Mouse (Mus musculus): ENCODE data around the gene Gm6583. TPM values are rescaled to one million over a fixed set of nuclear protein-coding genes. Genes with fewer than 3 reads are reported as not detected.
"Not testable (repeated sequence)": the region's sequence is repeated elsewhere in the genome, so short reads cannot be mapped to it uniquely, and the experiment has no call there.

Gene Gm6583
- total RNA-seq, 4 experiments from 2014 or later = not detected

- DNase-seq (ENCODE audit: low spot score in 2 of 2) = peak; percentile 94 to 96
Measured at GRCm38 (mm10) chr5:112325546-112326445, 30.0 kb downstream of the Gm6583 start, which contains the start of gene Tfip11. Tfip11 (plus strand) TSS chr5:112326358.

DNA sequence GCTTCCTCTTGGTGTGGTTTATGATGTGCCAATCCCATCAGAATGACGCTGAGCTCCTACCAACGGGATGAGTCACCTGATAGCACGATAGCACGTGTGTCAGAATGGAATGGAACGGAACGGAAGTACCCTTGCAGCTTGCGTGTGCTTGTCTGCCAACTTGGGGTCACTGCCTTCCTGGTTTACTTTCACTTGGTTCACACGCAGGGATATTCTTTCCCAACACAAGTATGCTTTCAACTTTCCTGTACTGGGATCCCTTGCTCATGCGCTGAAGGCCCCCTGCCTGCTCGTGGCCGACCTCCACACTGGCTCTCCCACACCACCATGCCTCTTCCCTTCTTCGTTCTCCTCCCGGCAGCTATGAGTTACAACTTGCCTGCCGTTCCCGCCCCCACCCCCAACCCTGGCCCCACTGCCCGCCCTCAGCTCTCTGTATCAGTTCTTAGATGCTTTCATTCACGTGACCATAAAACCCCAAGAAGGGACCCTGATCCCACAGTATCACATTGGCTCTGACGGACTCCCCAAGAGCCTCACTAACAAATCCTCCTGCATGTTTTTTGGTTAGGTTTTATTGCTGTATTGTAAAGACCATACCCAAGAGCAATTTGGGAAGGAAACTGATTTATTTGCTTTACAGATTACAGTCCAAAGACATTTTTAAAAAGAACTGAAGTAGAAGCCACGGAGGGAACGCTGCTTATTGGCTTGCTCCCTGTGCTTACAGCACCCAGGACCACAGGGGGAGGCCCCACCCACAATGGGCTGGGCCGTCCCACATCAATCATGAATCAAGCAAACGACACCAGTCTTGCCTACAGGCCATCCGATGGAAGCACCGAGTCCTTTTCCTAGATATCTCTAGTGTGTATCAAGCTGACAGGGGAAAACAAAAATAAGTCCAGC is 30.9 kb downstream of the Gm6583 start:
- DNase-seq (ENCODE audit: low spot score in 2 of 2) = no peak

- DNase-seq (ENCODE audit: low spot score in 2 of 2) = no peak
Measured at GRCm38 (mm10) chr5:112323246-112323645, 32.6 kb downstream of the Gm6583 start.

DNA sequence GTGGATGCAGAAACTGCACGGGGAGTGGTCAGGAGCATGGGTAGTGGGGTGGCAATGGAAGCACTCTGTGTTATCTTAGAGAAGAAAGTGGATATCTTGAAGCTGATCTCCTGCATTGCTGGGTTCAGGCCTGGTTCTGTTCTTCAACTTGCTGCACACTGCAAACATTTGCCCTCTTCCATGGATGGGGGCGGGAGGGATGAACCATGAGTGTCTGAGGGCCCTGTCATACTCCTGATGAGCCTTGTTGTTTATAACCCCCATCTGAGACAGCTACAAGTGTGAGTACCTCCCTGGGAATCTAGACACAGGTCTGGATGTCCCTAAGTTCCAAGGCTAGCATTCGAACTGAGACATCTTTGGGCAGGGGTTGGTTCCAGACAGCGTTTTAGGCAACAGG is 34.5 kb downstream of the Gm6583 start:
- no peak for DNase-seq (ENCODE audit: low spot score in 2 of 2)

DNA sequence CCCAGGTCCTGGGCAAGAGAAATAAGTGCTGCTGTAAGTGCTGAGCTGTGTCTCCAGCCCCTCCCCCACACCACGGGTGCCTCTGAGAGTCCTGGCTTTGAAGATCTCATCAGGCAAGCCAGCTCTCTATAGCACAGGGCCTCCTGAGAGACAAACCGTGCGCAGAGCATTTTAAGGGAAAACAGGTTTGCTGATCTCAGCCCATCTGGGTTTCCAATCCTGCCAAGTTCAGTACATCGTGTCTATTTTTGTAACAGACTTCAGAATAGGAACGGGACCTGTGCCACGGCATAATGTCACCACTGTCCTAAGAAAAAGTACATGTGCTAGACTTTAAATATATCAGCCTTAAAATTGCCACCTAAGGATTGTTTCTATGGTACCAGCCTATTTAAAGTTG is 34.9 kb downstream of the Gm6583 start:
- peak; percentile 85 to 91 for DNase-seq (ENCODE audit: low spot score in 2 of 2)

DNA sequence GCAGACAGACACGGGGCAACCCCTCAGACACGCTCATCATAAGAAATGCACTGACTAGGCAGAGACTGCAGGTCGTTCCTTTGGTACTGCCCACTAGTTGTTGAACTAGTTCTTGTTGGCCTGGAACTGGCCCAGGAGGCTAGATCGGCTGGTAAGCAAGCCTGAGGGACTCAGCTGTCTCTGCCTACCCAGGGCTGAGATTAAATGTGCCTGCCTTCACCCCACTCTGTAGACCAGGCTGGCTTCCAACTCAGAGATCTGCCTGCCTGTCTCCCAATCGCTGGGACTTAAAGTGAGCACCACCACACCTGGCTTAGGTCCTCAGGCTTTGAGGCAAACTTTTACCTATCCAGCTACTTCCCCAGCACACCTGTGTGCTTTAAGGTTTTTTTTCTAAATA is 35.5 kb downstream of the Gm6583 start:
- DNase-seq (ENCODE audit: low spot score in 2 of 2) = no peak

DNA sequence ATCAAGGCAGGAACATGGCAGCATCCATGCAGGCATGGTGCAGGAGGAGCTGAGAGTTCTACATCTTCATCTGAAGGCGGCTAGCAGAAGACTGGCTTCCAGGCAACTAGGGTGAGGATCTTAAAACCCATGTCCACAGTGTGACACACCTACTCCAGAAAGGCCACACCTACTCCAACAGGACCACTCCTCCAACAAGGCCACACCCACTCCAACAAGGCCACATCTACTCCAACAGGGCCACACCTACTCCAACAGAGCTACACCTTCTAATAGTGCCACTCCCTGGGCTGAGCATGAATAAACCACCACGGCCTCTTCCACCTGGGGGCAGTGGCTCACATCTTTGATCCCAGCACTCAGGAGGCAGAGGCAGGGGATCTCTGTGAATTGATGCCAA is 36.5 kb downstream of the Gm6583 start:
- not testable (repeated sequence) for DNase-seq (ENCODE audit: low spot score in 2 of 2)

- DNase-seq (ENCODE audit: low spot score in 2 of 2) = no peak
Measured at GRCm38 (mm10) chr5:112317328-112317727, 38.5 kb downstream of the Gm6583 start.

- no peak for DNase-seq (ENCODE audit: low spot score in 2 of 2)
Measured at GRCm38 (mm10) chr5:112316468-112316867, 39.4 kb downstream of the Gm6583 start.

GRCm38 (mm10) chr5:112313222-112313885 is 42.5 kb downstream of the Gm6583 start:
- no peak for DNase-seq (ENCODE audit: low spot score in 2 of 2)

DNA sequence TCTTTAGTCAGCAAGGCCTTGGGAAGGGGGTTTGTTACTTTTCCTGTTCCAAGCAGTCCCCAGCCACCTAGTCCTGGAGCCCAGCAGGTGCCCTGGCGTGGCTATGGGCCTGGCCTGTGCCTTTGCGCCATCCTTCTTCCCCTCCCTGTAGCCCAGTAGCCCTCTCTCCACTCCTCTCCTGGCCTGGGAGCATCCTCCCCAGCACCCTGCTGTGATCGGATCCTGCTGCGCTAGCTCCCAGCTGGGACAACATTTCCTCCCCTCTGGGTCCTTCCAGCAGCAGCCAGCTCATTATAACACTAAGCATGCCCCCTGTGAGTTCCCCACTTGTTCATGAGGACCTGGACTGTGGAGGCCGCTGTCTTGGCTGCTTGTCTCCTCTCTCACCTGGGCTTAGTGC is 50.0 kb downstream of the Gm6583 start:
- no peak for DNase-seq (ENCODE audit: low spot score in 2 of 2)

Other genes starting within 250 kb of the Gm6583 start
- 1 to 10 TPM; 1.1 to 1.7 (median 1.3) TPM for gene Cryba4, start 103.5 kb downstream of the Gm6583 start, total RNA-seq (2022)
- 1 to 10 TPM; 3.5 to 6.2 (median 4.4) TPM for gene Crybb1, start 100.2 kb downstream of the Gm6583 start, total RNA-seq (2022)
- gene Tpst2, start 79.3 kb downstream of the Gm6583 start, total RNA-seq (2022) = 10 to 100 TPM; 33.0 to 49.0 (median 39.5) TPM
- 10 to 100 TPM; 40.5 to 43.7 (median 42.7) TPM for gene Tfip11, start 29.7 kb downstream of the Gm6583 start, total RNA-seq (2022)
- 10 to 100 TPM; 26.1 to 30.5 (median 28.1) TPM for gene Srrd, start 13.0 kb downstream of the Gm6583 start, total RNA-seq (2022)
- gene Hps4, start 12.9 kb downstream of the Gm6583 start, total RNA-seq (2022) = 10 to 100 TPM; 37.3 to 45.1 (median 39.2) TPM
- gene Asphd2, start 38.8 kb upstream of the Gm6583 start, total RNA-seq (2022) = 100 to 1,000 TPM; 181 to 186 (median 183) TPM
- gene Gm6588, start 93.4 kb upstream of the Gm6583 start, total RNA-seq (2022) = not detected
- 100 to 1,000 TPM; 193 to 229 (median 215) TPM for gene Sez6l, start 221.2 kb upstream of the Gm6583 start, total RNA-seq (2022)